Mouse (Mus musculus) kidney, adult 2 months (tissue): ENCODE measurements around the gene Ank.

ENCODE experiments used
- CTCF ChIP-seq: fragments of 200-500 bp; conservative IDR thresholded peaks from 2 replicates; pipeline ENCODE4 v1.5.1; 2011; ENCODE audit warnings: low read depth, mild to moderate bottlenecking, control low read depth, low read length, moderate library complexity, mixed read lengths; ENCODE audit not compliant: insufficient read depth, insufficient read length
- POLR2A ChIP-seq: fragments of 200-500 bp; IDR thresholded peaks from one replicate; pipeline ENCODE4 v1.6.1; 2011; ENCODE audit warnings: low read depth, low read length, control low read depth

DNA sequence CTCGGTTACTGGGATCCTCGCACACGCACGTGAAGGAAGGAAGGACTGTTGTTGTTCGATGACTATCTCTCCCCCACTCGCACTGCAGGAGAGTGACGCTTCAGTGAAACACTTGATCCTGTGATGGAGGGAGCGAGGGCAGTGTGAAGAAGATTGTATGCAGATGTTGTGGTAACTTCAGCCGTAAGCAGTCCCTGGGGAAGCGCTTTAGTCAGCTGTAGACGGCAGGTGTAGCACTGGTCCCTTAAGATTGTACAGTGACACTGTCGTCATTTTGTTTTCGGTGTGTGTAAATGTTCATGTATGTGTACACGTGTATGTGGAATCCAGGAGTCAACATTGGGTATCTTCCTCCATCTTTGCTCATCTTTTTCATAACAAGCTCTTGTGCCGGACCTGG, 33.9 kb downstream of the Ank start:
- TF ChIP-seq CTCF: no peak
- no peak for TF ChIP-seq POLR2A
